10 mouse cellular contexts compared by ENCODE assay signal in the genomic region with DNA sequence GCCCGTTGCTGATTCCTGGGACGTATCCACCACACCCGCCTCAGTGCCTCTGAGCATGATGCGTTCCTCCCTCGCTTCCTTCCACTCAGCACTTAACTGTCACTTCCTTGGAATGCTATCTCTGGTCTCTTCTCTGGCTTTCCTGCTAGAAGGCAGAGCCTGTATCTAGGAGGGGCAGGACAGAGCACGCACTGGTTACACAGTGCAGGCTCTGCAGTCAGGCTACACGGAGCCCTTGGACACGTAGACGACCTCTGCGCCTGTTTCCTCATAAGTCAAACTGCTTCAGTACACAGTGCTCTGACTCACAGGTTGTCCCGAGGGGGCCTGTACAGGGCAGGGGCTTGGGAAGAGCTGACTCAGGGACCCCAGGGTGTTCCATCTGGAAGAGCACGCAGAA. TPM values are rescaled to one million over a fixed set of nuclear protein-coding genes. Genes with fewer than 3 reads are reported as not detected.
DNase-seq lines count a peak whose midpoint lies in the region; ATAC-seq and TF ChIP-seq lines count a peak whose summit lies in the region.
"Had no signal": no experiment of that assay in that cellular context is flagged by ENCODE, and none has a peak within 500 bp of the region (broad histone marks: within the 10 kb centered on the region; RNA-seq: fewer than 3 reads in every experiment).

No protein-coding gene starts in this region.

- H3K4me3 ChIP-seq in heart, postnatal 0 days (ENCODE audit: low read depth, low read length) = no peak overlapping the region
- no peak overlapping the region for H3K4me3 ChIP-seq in lung, embryonic 15.5 days

- H3K36me3 ChIP-seq in heart, postnatal 0 days (replicated peaks; ENCODE audit: control insufficient read depth, insufficient read depth, low read length) = 0 out of 2 replicates have a peak, but pooled peaks cover 3% of the 10 kb centered on the region
- H3K36me3 ChIP-seq in lung, embryonic 15.5 days = peaks cover 2% of the 10 kb centered on the region; the same call in 1 of the 2 replicates

- 37% methylated on average over 12 of the region's 12 CpGs for WGBS in heart, postnatal 0 days
- 42% methylated on average over 12 of the region's 12 CpGs for WGBS in lung, embryonic 15.5 days

- TF ChIP-seq EP300 in heart, postnatal 0 days (IDR thresholded peaks at IDR 0.05; ENCODE audit: low read depth) = no peak

- H3K9me3 ChIP-seq in heart, postnatal 0 days (replicated peaks; ENCODE audit: control insufficient read depth, low read length) = no peaks in the 10 kb centered on the region
- no peaks in the 10 kb centered on the region for H3K9me3 ChIP-seq in lung, embryonic 15.5 days

- H3K9ac ChIP-seq in heart, postnatal 0 days (replicated peaks; ENCODE audit: low read depth, low read length) = no peak overlapping the region
- H3K9ac ChIP-seq in lung, embryonic 15.5 days = no peak overlapping the region
- H3K9ac ChIP-seq: hindbrain, embryonic 14.5 days had no signal

- peak overlapping the region; percentile 39; the same call in 1 of the 2 replicates for H3K27ac ChIP-seq in heart, postnatal 0 days (ENCODE audit: low read depth)
- H3K27ac ChIP-seq in lung, embryonic 15.5 days = peak overlapping the region; percentile 25
- H3K27ac ChIP-seq: hindbrain, embryonic 14.5 days; macrophage had no signal

- ATAC-seq in heart, postnatal 0 days (ENCODE audit: insufficient read depth, low read depth) = 0 out of 2 replicates have a peak, but pooled peaks have one; percentile 13
- ATAC-seq in lung, embryonic 15.5 days (ENCODE audit: borderline replicate concordance, extremely low read depth, low FRiP score, low TSS enrichment) = no peak

- peaks cover 8% of the 10 kb centered on the region for H3K4me1 ChIP-seq in heart, postnatal 0 days (ENCODE audit: control insufficient read depth, insufficient read depth)
- peaks cover 43% of the 10 kb centered on the region for H3K4me1 ChIP-seq in lung, embryonic 15.5 days

- H3K4me2 ChIP-seq in heart, postnatal 0 days (ENCODE audit: low read depth, low read length) = no peak overlapping the region
- H3K4me2 ChIP-seq in lung, embryonic 15.5 days = no peak overlapping the region; the same call in 1 of the 2 replicates
- H3K4me2 ChIP-seq: hindbrain, embryonic 14.5 days had no signal

- no peak for TF ChIP-seq CTCF in heart, postnatal 0 days (IDR thresholded peaks at IDR 0.05; ENCODE audit: low read depth)

- DNase-seq in heart, adult 18-20 months = peak; percentile 36 to 38
- no peak for DNase-seq in heart, adult 8-10 months (ENCODE audit: low spot score)
- peak; percentile 51 for DNase-seq in 3134 (ENCODE audit: extremely low read depth, insufficient read length, low spot score)
- DNase-seq in heart, postnatal 0 days (ENCODE audit: low spot score) = peak; percentile 63
- DNase-seq in right cerebral cortex, postnatal 4 days = no peak
- DNase-seq in cerebellum, postnatal 14 days = no peak
- DNase-seq in left cerebral cortex, adult 18-20 months (ENCODE audit: low spot score in 2 of 2) = no peak

- H3K27me3 ChIP-seq in heart, postnatal 0 days (ENCODE audit: control insufficient read depth, insufficient read depth, low read length) = no peaks in the 10 kb centered on the region
- no peaks in the 10 kb centered on the region for H3K27me3 ChIP-seq in lung, embryonic 15.5 days

RNA-seq across cellular contexts. Expression of gene Limk1, which starts 8.2 kb away (rescaled TPM):
- total RNA-seq in heart, adult 18-20 months (2021) = 1 to 10 TPM; 4.3 to 5.1 TPM
- total RNA-seq in heart, adult 8-10 months (2022) = 1 to 10 TPM; 3.8 to 5.1 (median 4.0) TPM
- total RNA-seq in heart, postnatal 0 days (2014; rRNA removed; ENCODE audit: low replicate concordance) = 6.9 and 12.1 TPM in 2 replicates
- 2.4 TPM in 2 replicates for polyA plus RNA-seq in heart, postnatal 0 days (2015; fragmentation: Nextera tagmentation; extraction: Ambion mirVana)
- polyA plus RNA-seq in lung, embryonic 15.5 days (2015; fragmentation: Nextera tagmentation; extraction: Ambion mirVana) = 7.1 and 8.2 TPM in 2 replicates
- total RNA-seq in left cerebral cortex, adult 18-20 months (2021) = 10 to 100 TPM; 59.8 to 63.7 TPM

RNA-seq across cellular contexts. Expression of gene Eif4h, which starts 40.9 kb away (rescaled TPM):
- total RNA-seq in heart, adult 18-20 months (2021) = 100 to 1,000 TPM; 132 to 136 TPM
- 100 to 1,000 TPM; 124 to 141 (median 129) TPM for total RNA-seq in heart, adult 8-10 months (2022)
- total RNA-seq in heart, postnatal 0 days (2014; rRNA removed; ENCODE audit: low replicate concordance) = 430 and 516 TPM in 2 replicates
- 230 and 241 TPM in 2 replicates for polyA plus RNA-seq in heart, postnatal 0 days (2015; fragmentation: Nextera tagmentation; extraction: Ambion mirVana)
- 506 and 532 TPM in 2 replicates for polyA plus RNA-seq in lung, embryonic 15.5 days (2015; fragmentation: Nextera tagmentation; extraction: Ambion mirVana)
- 100 to 1,000 TPM; 322 to 329 TPM for total RNA-seq in left cerebral cortex, adult 18-20 months (2021)

Comparison
In these comparisons a context has a peak if more than half of its experiments do, and no peak if none do; other contexts are left out.
1. DNase-seq: peak in heart, adult 18-20 months (2 of 2), 3134 (single experiment) and heart, postnatal 0 days (single experiment); none in heart, adult 8-10 months (single experiment), right cerebral cortex, postnatal 4 days (single experiment), cerebellum, postnatal 14 days (0 of 2) and left cerebral cortex, adult 18-20 months (0 of 2).